Mouse (Mus musculus): ENCODE measurements around the gene Tnnc1.

DNA sequence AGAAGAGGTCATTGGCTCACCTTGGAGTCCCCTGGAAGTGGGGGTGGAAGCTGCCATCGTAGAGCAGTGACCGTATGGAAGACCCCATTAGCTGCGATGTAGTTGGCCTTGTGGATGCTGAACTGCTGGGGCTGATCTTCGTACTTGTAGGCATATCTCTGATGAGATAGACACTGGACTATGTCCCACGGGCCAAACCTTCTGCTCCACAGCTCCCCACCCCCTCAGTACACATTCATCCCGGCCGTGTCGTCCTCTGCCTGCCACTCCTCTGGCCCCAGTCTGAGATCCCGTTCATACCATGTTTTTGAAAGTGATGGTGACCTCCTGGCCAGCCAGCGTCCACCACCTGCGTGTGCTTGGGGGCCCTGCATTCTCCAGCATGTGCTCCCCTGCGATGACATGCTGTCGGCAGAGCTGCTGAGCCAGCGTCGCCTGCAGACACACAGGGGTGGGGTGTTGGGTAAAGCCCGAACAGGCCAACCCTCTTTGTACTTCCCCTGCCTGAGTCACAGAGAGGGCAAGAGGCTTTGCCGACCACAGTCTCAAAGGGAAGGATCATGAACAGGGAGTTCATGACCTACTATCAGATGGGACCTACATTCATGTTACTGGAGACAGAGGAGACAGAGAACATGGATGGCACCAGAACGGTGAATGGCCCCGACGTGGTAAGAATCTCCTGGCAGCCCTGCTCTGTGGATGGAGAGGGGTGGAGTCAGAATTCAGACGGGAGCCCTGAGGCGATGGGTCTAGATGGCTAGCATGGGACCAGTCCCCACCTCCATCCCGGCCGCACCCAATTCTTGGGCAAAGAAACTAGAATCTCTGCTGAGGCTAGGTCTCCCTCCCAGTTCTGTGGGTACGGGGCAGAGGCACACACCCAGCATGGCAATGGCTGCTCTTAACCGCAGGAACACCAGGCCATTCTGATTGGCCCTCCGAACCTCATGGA lies 47.6 kb upstream of the Tnnc1 start:
- TF ChIP-seq CTCF (conservative IDR thresholded peaks at IDR 0.05; ENCODE audit: low read length), result no peak
- TF ChIP-seq POU5F1 (IDR thresholded peaks at IDR 0.05; ENCODE audit: borderline replicate concordance, low read length), result no peak
- TF ChIP-seq NANOG (IDR thresholded peaks at IDR 0.05; ENCODE audit: borderline replicate concordance, low read length), result no peak
